Mouse (Mus musculus) midbrain, embryonic 13.5 days (tissue): ENCODE measurements at regions not wholly inside any gene's neighbourhood (a gene's known extent, or its start where the extent isn't known, plus 50 kb on each side); places are given as distances from the start of the nearest gene placed in this dataset.
A peak's percentile ranks its signal among the peaks of the same experiment; 100 is the strongest.

ENCODE experiments used
- ATAC-seq: fragments of 200-750 bp; cut with Nextera tagmentation; 2 replicates; pipeline ENCODE4 v1.8.0; 2017; ENCODE audit warnings: mild to moderate bottlenecking, moderate TSS enrichment, moderate library complexity
- H3K27ac ChIP-seq: fragments of 300-500 bp; sonication (generic); 2 replicates; pipeline ENCODE4 v1.5.1; 2015; ENCODE audit warnings: inconsistent platforms, mild to moderate bottlenecking, moderate library complexity
- H3K27me3 ChIP-seq: fragments of 300-500 bp; sonication (generic); 2 replicates; pipeline ENCODE4 v1.6.1; 2015; ENCODE audit warnings: mild to moderate bottlenecking, inconsistent platforms
- H3K36me3 ChIP-seq: fragments of 300-500 bp; sonication (generic); 2 replicates; pipeline ENCODE4 v1.6.1; 2015; ENCODE audit warnings: mild to moderate bottlenecking, inconsistent platforms
- H3K4me1 ChIP-seq: fragments of 300-500 bp; sonication (generic); replicated peaks from 2 replicates; pipeline ENCODE4 v1.6.1; 2015; ENCODE audit warnings: inconsistent platforms
- H3K4me2 ChIP-seq: fragments of 300-500 bp; sonication (generic); replicated peaks from 2 replicates; pipeline ENCODE4 v1.6.1; 2015; ENCODE audit warnings: moderate library complexity, mild to moderate bottlenecking, inconsistent platforms
- H3K4me3 ChIP-seq: fragments of 300-500 bp; sonication (generic); replicated peaks from 2 replicates; pipeline ENCODE4 v1.5.1; 2015; ENCODE audit warnings: mild to moderate bottlenecking, inconsistent platforms
- H3K9ac ChIP-seq: fragments of 300-500 bp; sonication (generic); replicated peaks from 2 replicates; pipeline ENCODE4 v1.6.1; 2015; ENCODE audit warnings: mild to moderate bottlenecking, inconsistent platforms
- H3K9me3 ChIP-seq: fragments of 300-500 bp; sonication (generic); 2 replicates; pipeline ENCODE4 v1.6.1; 2016; ENCODE audit warnings: mild to moderate bottlenecking, inconsistent platforms
- WGBS: fragments of 180-500 bp; shearing (Covaris S2); methylation state at CpG from one replicate; pipeline ENCODE4 v1.1.7; 2015; 5-methylcytosine and 5-hydroxymethylcytosine counted together

GRCm38 (mm10) chr2:75252829-75253228 lies 406.2 kb upstream of the Hnrnpa3 start:
- no peak for ATAC-seq
- 75% methylated on average over 8 of the region's 8 CpGs for WGBS
- no peak overlapping the region for H3K4me3 ChIP-seq

GRCm38 (mm10) chr2:75265218-75265617 lies 393.8 kb upstream of the Hnrnpa3 start:
- Histone ChIP-seq H3K36me3 (no peaks in the 10 kb centered on the region), H3K4me3 (no peak overlapping the region), H3K4me1 (peaks cover 23% of the 10 kb centered on the region), H3K27me3 (no peaks in the 10 kb centered on the region), H3K9ac (no peak overlapping the region), H3K4me2 (no peak overlapping the region), H3K9me3 (no peaks in the 10 kb centered on the region), H3K27ac (peak overlapping the region; percentile 62)
- 72% methylated on average over 7 of the region's 7 CpGs for whole genome bisulfite sequencing
- ATAC-seq = no peak

More at GRCm38 (mm10) chr2:75252829-75253228, 406.2 kb upstream of the Hnrnpa3 start:
- Histone ChIP-seq H3K27me3 (no peaks in the 10 kb centered on the region), H3K36me3 (no peaks in the 10 kb centered on the region), H3K9ac (no peak overlapping the region), H3K27ac (no peak overlapping the region), H3K4me1 (no peaks in the 10 kb centered on the region), H3K9me3 (no peaks in the 10 kb centered on the region), H3K4me2 (no peak overlapping the region)

- no peak overlapping the region for H3K4me2 ChIP-seq
- no peak for ATAC-seq
- H3K4me3 ChIP-seq = no peak overlapping the region
- H3K9me3 ChIP-seq = no peaks in the 10 kb centered on the region
- peaks cover 23% of the 10 kb centered on the region for H3K4me1 ChIP-seq
- WGBS = 68% methylated on average over 19 of the region's 19 CpGs
- H3K36me3 ChIP-seq = no peaks in the 10 kb centered on the region
- H3K9ac ChIP-seq = no peak overlapping the region
- peak overlapping the region; percentile 62 for H3K27ac ChIP-seq
- no peaks in the 10 kb centered on the region for H3K27me3 ChIP-seq
These were observed 393.0 kb upstream of the Hnrnpa3 start for GRCm38 (mm10) chr2:75265739-75266699.

- Histone ChIP-seq H3K27ac (no peak overlapping the region), H3K4me1 (peaks cover 23% of the 10 kb centered on the region), H3K27me3 (no peaks in the 10 kb centered on the region), H3K9ac (no peak overlapping the region), H3K4me2 (no peak overlapping the region), H3K9me3 (no peaks in the 10 kb centered on the region), H3K4me3 (no peak overlapping the region), H3K36me3 (no peaks in the 10 kb centered on the region)
- ATAC-seq = no peak
- 89% methylated on average over 3 of the region's 3 CpGs for WGBS
These were observed 391.1 kb upstream of the Hnrnpa3 start for GRCm38 (mm10) chr2:75267949-75268348.

- ATAC-seq = peak; percentile 69
- no peaks in the 10 kb centered on the region for H3K9me3 ChIP-seq
- no peaks in the 10 kb centered on the region for H3K27me3 ChIP-seq
- H3K36me3 ChIP-seq = no peaks in the 10 kb centered on the region
- no peak overlapping the region for H3K4me2 ChIP-seq
- H3K9ac ChIP-seq = no peak overlapping the region
- WGBS = 30% methylated on average over 8 of the region's 8 CpGs
- peak overlapping the region; percentile 66 for H3K27ac ChIP-seq
- no peak overlapping the region for H3K4me3 ChIP-seq
- peaks cover 23% of the 10 kb centered on the region for H3K4me1 ChIP-seq
These were observed 389.6 kb upstream of the Hnrnpa3 start for GRCm38 (mm10) chr2:75269446-75269845.

GRCm38 (mm10) chr2:75270115-75270514 lies 388.9 kb upstream of the Hnrnpa3 start:
- Histone ChIP-seq H3K4me3 (no peak overlapping the region), H3K27me3 (no peaks in the 10 kb centered on the region), H3K36me3 (no peaks in the 10 kb centered on the region), H3K9me3 (no peaks in the 10 kb centered on the region), H3K27ac (0 out of 2 replicates have a peak overlapping the region, but pooled peaks have one; percentile 66), H3K4me1 (peaks cover 19% of the 10 kb centered on the region), H3K4me2 (no peak overlapping the region), H3K9ac (no peak overlapping the region)
- 85% methylated on average over 4 of the region's 4 CpGs for WGBS
- no peak for ATAC-seq

DNA sequence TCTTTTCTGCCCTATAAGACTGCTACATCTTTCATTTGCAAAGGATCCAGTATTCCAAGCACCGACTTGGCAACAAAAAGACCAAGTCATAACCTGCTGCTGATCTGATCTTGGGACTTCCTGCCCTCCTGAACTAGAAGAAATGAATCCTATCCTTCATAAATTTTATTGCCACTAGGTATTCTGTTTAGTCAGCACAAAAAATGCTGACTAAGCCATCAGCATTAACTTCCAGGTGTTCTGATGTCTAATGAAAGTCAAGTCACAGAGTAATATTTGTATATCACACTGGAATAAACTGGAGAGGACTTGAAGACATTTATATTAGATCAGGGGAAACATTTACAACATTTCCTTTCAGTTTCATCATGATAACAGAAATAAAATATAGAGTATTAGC lies 371.2 kb upstream of the Hnrnpa3 start:
- Histone ChIP-seq H3K27ac (no peak overlapping the region), H3K4me1 (no peaks in the 10 kb centered on the region), H3K4me3 (no peak overlapping the region), H3K9me3 (no peaks in the 10 kb centered on the region), H3K27me3 (no peaks in the 10 kb centered on the region), H3K36me3 (no peaks in the 10 kb centered on the region), H3K4me2 (no peak overlapping the region), H3K9ac (no peak overlapping the region)
- no peak for ATAC-seq
- WGBS = 95% methylated on average over 1 of the region's 1 CpGs

- Histone ChIP-seq H3K9me3 (no peaks in the 10 kb centered on the region), H3K36me3 (no peaks in the 10 kb centered on the region), H3K9ac (no peak overlapping the region), H3K27me3 (no peaks in the 10 kb centered on the region), H3K4me2 (no peak overlapping the region), H3K27ac (no peak overlapping the region), H3K4me3 (no peak overlapping the region), H3K4me1 (no peaks in the 10 kb centered on the region)
- 85% methylated on average over 2 of the region's 2 CpGs for WGBS
- ATAC-seq = no peak
These were observed 367.4 kb upstream of the Hnrnpa3 start for GRCm38 (mm10) chr2:75291674-75292073.

- H3K4me1 ChIP-seq = no peaks in the 10 kb centered on the region
- no peak overlapping the region for H3K27ac ChIP-seq
- H3K27me3 ChIP-seq = no peaks in the 10 kb centered on the region
- H3K4me2 ChIP-seq = no peak overlapping the region
- H3K9ac ChIP-seq = no peak overlapping the region
- no peaks in the 10 kb centered on the region for H3K36me3 ChIP-seq
- H3K4me3 ChIP-seq = no peak overlapping the region
- H3K9me3 ChIP-seq = no peaks in the 10 kb centered on the region
- ATAC-seq = no peak
- WGBS = 84% methylated on average over 3 of the region's 3 CpGs
These were observed 352.2 kb upstream of the Hnrnpa3 start for GRCm38 (mm10) chr2:75306821-75307220.

DNA sequence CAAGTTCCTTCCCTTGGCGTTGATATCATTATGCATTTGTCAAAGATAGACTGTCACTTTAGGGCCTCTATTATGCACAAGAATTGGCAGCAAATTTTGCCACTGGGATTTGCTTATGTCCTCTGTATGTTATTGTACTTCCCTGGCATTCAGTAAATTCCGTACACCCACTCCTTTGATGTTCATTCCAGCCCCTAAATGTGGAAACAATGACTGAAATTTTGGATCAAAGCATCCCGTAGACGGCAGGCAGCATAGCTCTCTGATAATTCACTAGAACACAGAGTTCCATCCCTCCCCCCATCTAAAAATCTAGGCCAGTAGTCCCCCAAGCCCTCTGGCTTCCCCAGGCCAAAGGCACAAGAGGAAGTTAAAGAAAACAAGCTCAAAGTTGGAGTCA lies 347.9 kb upstream of the Hnrnpa3 start:
- peaks cover 4% of the 10 kb centered on the region; the same call in 1 of the 2 replicates for H3K27me3 ChIP-seq
- no peak for ATAC-seq
- no peak overlapping the region for H3K27ac ChIP-seq
- no peaks in the 10 kb centered on the region for H3K9me3 ChIP-seq
- no peaks in the 10 kb centered on the region for H3K36me3 ChIP-seq
- WGBS = 46% methylated on average over 4 of the region's 4 CpGs
- no peak overlapping the region for H3K4me2 ChIP-seq
- H3K9ac ChIP-seq = no peak overlapping the region
- H3K4me1 ChIP-seq = peaks cover 10% of the 10 kb centered on the region
- H3K4me3 ChIP-seq = no peak overlapping the region

- ATAC-seq = no peak
- Histone ChIP-seq H3K4me2 (peak overlapping the region; percentile 23; the same call in 1 of the 2 replicates), H3K36me3 (no peaks in the 10 kb centered on the region), H3K4me3 (no peak overlapping the region), H3K9me3 (no peaks in the 10 kb centered on the region), H3K27ac (no peak overlapping the region), H3K9ac (no peak overlapping the region), H3K4me1 (peaks cover 12% of the 10 kb centered on the region), H3K27me3 (peaks cover 4% of the 10 kb centered on the region; the same call in 1 of the 2 replicates)
- WGBS = 16% methylated on average over 7 of the region's 7 CpGs
These were observed 346.8 kb upstream of the Hnrnpa3 start for GRCm38 (mm10) chr2:75312246-75312645.

- peaks cover 4% of the 10 kb centered on the region; the same call in 1 of the 2 replicates for H3K27me3 ChIP-seq
- peaks cover 12% of the 10 kb centered on the region for H3K4me1 ChIP-seq
- no peak overlapping the region for H3K4me2 ChIP-seq
- no peaks in the 10 kb centered on the region for H3K9me3 ChIP-seq
- H3K36me3 ChIP-seq = no peaks in the 10 kb centered on the region
- H3K9ac ChIP-seq = no peak overlapping the region
- no peak overlapping the region for H3K27ac ChIP-seq
- ATAC-seq = no peak
- no peak overlapping the region for H3K4me3 ChIP-seq
- 45% methylated on average over 7 of the region's 7 CpGs for WGBS
These were observed 343.7 kb upstream of the Hnrnpa3 start for GRCm38 (mm10) chr2:75315341-75315740.
